Mouse (Mus musculus): Measurements from ENCODE around the gene Pwwp2b.

Pwwp2b gene

DNA sequence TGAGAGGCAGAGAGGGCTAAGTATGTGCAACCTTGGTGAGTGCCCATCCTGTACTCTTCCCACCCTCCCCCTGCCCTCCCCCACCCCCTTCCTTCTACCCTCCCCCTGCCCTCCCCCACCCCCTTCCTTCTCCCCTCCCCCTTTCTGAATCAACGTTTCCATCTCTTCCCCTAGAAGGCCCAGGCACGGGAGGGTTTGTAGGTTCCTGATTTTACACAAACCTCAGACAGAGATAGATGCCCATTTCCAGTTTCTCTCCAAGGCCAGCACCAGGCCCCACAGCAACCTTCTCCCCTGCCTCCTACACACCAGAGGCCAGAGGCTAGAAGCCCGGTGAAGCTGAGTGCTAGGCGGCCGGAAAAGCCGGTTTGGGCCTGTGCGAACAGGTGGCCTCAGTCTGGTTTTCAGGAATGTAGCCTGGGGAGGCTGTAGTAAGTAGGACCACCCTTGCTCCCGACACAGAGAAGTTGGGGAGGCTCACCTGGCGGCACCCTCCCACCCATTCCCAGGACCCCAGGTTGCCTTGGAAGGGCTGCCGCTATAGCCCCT is 48.3 kb downstream of the Pwwp2b start:
- no peak for DNase-seq (ENCODE audit: low spot score in 2 of 2)

DNA sequence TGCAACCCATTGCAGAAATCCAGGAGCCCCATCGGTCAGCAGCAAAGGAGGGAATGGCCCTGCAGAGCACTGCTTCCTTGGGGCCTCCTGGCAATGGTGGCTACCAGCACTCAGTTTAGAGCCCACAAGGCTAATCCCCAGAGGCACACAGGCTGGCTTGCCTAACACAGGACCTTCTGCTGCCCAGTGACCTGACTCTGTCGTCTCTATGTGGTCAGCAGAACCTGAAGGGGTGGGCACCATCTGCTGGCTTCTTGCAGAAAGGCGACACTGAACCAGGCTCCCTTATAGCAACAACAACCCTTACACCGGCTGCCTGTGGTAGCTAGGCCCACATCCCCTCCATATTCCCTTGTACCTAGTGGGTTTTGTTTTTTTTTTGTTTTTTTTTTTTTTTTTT is 50.2 kb downstream of the Pwwp2b start:
- no peak for DNase-seq (ENCODE audit: low spot score in 2 of 2)

DNA sequence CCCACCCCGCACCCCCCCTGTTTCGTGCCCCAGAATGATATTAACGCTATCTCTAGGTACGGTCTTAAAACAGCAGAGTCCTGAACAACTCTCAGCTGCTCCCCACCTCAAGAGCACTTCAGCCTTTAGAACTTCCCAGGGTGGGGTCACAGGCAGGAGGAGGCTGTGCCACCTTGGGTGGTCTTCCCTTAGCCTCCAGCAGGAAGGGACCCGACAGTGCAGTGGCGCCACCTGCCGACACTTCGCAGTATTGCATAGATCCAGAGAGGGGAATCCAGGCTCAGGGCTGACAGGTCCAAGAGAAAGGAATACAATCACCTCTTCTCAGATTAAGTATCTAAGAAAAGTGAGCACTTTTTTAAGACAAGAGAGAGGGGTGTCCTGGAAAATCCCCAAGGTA is 51.1 kb downstream of the Pwwp2b start:
- peak; percentile 83 to 90 for DNase-seq (ENCODE audit: low spot score in 2 of 2)

DNA sequence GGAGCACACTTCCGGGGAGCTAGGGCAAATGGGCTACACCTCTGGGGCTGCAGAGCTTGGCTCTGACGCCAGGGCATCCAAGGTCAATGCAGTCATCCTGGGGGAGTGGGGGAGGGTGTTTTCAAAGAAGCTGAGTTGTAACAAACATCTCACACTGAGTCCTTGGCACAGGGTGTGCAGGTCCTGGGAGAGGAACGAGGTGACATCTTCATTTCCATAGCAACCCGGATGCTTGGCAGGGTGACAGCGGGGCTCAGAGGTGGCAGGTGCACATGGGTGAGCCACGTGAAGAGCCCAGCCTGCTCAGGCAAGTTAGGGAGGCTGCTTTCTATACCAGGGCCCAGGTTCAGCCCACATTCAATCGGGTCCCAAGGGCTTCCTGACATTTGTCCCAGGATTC is 52.1 kb downstream of the Pwwp2b start:
- DNase-seq (ENCODE audit: low spot score in 2 of 2): no peak

DNA sequence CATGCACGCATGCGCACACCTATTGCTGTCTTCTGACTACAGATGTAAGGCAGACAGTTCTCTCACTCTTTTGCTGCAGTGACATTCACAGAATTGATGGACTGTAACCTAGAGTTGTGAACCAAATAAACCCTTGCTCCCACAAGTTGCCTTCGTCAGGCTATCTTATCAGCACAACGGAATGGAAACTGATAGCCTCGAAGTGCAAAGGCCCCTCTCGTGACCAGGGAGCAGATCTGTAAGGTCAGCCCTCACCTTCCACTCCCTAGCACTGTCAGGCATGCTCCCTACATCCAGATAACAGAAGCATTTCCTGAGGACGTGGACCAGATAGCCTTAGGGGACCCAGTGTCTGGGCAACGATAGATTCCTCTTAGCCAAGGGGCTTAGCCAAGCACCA is 53.2 kb downstream of the Pwwp2b start:
- DNase-seq (ENCODE audit: low spot score in 2 of 2): no peak

DNA sequence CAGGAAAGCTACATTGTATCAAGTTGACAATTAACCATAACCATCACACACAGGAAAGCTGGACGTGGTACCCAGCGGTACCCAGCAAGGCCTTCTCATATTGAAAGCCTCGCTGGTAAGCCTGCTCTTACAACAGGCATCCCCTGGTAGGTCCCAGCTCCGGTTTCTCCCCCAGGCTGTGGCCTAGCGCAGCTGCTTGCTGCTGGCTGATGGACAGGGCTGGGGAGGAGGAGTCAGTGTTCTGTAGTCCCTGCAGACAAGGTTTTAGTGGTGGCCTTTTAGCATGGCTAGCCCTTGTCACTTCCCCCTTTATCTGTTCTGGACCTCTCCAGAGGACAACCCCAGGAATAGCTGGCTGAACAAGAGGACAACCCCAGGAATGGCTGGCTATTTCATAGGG is 54.0 kb downstream of the Pwwp2b start:
- DNase-seq (ENCODE audit: low spot score in 2 of 2): no peak

DNA sequence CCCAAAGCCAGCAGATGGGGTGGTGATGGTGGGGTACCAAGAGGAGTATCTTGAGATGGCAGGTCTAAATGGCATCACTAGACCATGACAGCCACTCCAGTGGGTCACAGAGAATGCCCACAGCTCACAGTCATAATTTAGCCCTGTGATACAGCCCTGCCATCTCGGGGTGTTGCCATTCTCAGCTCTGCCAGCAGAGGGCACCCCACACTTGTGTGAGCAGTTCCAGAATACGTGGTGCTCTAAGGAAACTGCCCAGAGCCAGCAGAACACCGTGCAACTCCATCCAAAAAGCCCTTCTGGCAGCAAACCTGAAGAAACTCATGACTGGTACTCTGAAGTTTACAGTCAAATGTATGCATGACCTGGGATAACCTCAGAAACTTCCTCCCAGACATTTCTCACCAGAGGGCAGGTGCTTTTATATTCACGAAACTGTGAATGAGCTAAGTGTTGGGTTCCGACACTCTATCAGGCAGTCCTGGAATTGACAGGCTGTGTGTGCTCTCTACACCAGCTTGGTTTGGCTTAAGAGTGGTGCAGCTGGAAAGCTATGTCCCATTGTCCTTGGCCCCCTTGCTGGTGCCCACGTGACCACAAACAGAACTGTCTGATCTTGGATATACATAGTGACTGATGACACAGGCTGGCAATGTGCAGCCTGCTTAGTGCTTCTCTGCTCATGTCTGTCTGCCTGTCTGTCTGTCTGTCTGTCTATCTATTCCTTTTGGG is 55.2 kb downstream of the Pwwp2b start:
- peak; percentile 95 to 96 for DNase-seq (ENCODE audit: low spot score in 2 of 2)

DNA sequence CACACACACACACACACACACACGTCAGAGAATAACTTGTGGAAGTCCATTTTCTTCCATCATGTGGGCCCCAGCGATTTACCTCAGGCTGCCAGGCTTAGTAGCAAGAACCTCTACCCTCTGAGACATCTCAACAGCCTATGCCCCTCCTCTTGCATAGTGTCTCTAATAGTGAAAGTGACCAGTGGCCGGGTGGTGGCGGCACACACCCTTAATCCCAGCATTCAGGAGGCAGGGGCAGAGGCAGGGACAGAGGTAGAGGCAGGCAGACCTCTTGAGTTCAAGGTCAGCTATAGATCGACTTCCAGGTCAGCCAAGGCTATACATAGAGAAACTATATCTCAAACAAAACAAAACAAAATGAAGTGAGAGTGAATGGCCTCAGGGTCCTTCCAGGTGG is 56.0 kb downstream of the Pwwp2b start:
- no peak for DNase-seq (ENCODE audit: low spot score in 2 of 2)

DNA sequence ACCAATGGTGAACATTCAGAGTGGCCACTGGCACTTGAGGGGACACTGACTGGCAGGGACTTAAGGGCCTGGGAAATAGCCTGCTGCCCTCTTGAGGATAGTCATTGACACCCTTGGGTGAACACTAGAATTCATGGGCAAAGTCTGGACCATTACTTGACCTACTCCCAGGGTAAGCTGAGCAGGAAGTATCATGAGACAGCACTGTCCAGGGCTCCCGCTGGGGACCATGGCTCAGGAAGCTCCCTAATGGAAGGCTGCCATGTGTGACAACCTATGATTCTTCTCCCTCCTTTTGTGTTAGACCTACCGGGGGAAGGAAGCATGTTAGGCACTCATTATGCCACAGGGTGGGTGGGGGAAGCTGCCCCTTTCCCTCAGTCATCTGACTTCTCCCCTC is 58.8 kb downstream of the Pwwp2b start:
- DNase-seq (ENCODE audit: low spot score in 2 of 2): no peak

DNA sequence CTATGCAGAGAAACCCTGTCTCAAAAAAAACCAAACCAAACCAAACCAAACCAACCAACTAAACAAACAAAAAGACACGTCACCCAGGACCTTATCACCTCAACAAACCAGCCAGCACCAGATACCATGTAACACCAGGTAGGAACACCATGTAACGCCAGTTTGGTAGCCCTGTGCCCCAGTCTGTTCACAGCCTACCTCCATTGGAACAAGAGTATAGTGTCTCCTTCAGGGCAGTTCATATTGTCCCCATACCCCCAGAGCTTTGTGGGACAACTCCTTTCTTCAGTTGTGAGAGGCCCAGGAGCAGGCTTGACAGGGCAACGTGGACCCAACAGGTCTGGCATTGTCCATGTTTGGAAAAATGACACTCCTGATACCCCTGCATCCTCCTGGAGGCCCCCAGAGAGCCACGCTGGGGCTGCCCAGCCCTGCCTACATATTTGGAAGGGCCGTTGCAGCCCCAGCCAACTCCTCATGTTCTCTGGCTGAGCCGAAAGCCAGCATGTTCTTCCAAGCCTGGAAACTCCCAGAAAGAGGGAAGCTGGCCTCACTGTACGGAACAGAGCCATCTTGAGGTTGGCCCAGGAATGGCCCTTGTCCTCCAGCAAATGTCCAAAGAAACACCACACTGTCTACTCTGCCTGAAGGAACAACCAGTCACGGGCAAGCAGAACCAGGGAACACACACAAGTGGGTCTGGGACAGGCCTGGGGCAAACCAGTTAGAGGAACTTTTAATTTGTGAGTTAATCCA is 60.0 kb downstream of the Pwwp2b start:
- DNase-seq (ENCODE audit: low spot score in 2 of 2): peak in 1 of 2 experiments; percentile 22

DNA sequence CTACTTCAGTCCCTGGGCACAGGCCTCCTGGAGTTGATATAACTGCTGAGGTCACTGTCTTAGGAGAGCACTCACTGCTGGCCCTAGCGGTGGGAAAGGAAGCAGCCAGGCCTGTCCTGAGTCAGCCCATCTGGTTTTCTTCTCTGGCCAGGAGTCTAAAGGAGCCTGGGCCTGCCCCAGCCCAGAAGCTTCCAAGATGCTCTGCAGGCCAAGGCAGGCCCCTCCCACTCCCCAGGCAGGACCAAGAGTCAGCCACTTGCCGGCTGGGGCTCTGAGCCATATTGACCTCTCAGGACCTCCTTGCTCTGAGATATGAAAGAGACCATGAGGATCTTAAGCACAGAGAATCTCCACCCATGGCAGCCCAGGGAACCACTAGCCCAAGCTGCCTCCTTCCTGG is 60.8 kb downstream of the Pwwp2b start:
- no peak for DNase-seq (ENCODE audit: low spot score in 2 of 2)

DNA sequence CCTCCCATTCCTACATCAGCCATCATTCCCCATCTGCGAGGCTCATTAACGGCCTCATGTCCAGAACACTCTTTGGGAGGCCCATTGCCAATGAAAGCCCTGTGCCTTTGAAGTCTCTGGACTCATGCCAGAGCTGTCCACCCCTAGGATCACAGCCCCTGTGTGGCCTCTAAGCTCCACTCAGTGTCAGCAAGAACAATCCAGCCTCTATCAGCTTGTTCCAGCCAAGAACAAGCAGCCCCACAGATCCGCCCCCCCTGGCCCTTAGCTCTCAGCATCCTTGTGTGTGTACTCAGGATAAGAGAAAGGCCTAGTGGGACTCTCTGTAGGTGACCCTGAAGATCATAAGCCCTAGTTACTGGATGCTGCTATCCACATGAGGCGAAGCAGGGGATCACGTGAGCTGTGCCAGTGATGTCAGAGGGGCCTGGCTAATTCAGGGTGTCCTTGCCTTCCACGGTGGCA is 62.2 kb downstream of the Pwwp2b start:
- DNase-seq (ENCODE audit: low spot score in 2 of 2): no peak

DNA sequence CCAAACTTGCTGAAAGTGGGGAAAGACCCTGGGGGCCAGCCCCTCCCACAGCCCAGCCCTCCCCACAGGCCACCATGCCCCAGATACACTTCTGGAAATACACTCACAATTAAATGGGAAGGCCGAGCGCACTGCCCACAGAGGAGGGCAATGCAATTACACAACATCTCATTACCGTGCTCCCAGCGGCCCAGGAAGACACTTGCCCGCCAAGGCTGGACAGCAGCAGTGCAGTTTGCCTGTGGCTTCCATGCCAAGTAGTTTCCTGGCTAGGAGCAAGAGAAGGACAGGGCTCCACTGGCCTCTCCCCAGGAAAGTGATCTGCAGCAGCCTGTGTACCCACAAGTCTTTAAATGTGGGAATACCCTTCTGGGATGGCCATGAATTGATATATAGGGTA is 64.4 kb downstream of the Pwwp2b start:
- DNase-seq (ENCODE audit: low spot score in 2 of 2): no peak

DNA sequence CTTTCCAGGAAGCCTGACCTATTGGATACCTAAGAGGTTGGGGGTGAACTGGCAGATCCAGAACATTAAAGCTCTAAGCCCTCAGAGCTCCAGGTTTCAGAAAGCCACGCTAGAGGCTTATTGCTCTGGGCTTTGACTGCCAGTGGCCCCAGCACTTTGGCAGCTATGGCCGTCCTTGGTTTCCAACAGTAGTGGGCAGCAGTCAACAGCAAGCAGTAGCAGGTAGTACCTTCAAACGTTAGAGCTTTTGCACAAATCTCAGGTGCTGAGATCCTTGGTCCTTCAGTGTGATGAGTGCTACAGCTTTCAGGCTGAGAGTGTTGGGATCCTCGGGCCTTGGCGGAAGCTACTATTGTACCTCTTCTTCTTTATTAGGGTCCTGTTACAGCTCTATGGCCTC is 65.1 kb downstream of the Pwwp2b start:
- no peak for DNase-seq (ENCODE audit: low spot score in 2 of 2)

DNA sequence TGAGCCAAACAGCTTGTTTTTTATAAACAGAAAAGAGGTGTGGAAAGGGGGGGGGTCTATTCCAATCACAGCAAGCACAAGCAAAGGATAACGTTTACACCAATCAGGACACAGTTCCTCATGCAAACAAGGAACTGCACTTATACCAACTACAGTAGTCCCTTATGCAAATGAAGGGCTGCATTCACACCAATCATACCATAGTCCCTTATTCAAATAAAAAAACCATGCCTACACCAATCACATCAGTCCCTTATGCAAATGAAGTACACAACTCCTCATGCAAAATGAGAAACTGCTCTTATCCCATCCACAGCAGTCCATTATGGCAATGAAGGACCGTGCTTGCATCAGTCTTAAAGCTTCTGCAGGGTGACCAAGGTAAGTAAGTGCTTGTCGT is 66.4 kb downstream of the Pwwp2b start:
- DNase-seq (ENCODE audit: low spot score in 2 of 2): no peak

DNA sequence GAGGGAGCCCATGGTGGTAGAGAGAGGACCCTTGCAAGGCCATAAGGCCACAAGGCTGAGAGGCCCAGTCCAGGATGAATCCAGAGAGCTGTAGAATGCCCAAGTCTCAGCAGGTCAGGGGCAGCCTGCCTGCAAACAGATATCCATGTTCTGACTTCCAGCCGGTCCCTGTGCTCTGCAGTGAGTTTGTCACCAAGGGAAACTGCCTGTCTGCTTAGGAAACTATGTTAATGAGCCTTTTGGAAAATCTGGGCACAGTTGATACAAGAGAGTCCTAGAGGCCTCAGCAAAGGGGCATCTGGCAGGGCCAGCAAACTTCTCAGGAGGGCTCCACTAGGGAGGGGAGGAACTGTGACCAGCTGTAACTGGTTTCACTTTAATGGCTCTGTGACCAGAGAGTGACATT is 70.7 kb downstream of the Pwwp2b start:
- DNase-seq (ENCODE audit: low spot score in 2 of 2): no peak
